Mouse (Mus musculus): ENCODE results near the gene Mecom. TPM values are rescaled to one million over a fixed set of nuclear protein-coding genes. Genes with fewer than 3 reads are reported as not detected.
A peak's percentile ranks its signal among the peaks of the same experiment; 100 is the strongest.

Gene Mecom
- polyA plus RNA-seq, 1 experiment from 2014 or later = 17.6 TPM

GRCm38 (mm10) chr3:30483006-30483684 lies 64.7 kb downstream of the Mecom start:
- Histone ChIP-seq H3K4me3 (ENCODE audit: low read depth, low read length) (no peak overlapping the region), H3K9ac (ENCODE audit: low read length) (no peak overlapping the region), H3K4me2 (ENCODE audit: low read length) (no peak overlapping the region), H3K27ac (ENCODE audit: low read depth) (no peak overlapping the region), H3K9me3 (ENCODE audit: control insufficient read depth, low read length) (no peaks in the 10 kb centered on the region), H3K27me3 (replicated peaks; ENCODE audit: control insufficient read depth, insufficient read depth, low read length) (no peaks in the 10 kb centered on the region), H3K4me1 (replicated peaks; ENCODE audit: control insufficient read depth, insufficient read depth, low read length) (peaks cover 4% of the 10 kb centered on the region; the same call in 1 of the 2 replicates), H3K36me3 (ENCODE audit: control insufficient read depth, insufficient read depth, low read length) (no peaks in the 10 kb centered on the region)
- WGBS = 41% methylated on average over 5 of the region's 5 CpGs
- DNase-seq (ENCODE audit: low spot score) (no peak), ATAC-seq (replicated peaks; ENCODE audit: low FRiP score, low TSS enrichment, low read depth) (no peak)

- H3K36me3 ChIP-seq (ENCODE audit: control insufficient read depth, insufficient read depth, low read length) = no peaks in the 10 kb centered on the region
- no peaks in the 10 kb centered on the region for H3K9me3 ChIP-seq (ENCODE audit: control insufficient read depth, low read length)
- no peak overlapping the region for H3K4me3 ChIP-seq (ENCODE audit: low read depth, low read length)
- H3K9ac ChIP-seq (ENCODE audit: low read length) = no peak overlapping the region
- ATAC-seq (replicated peaks; ENCODE audit: low FRiP score, low TSS enrichment, low read depth) (peak; percentile 81), DNase-seq (ENCODE audit: low spot score) (no peak)
- H3K4me1 ChIP-seq (replicated peaks; ENCODE audit: control insufficient read depth, insufficient read depth, low read length) = peaks cover 4% of the 10 kb centered on the region; the same call in 1 of the 2 replicates
- WGBS = 44% methylated on average over 10 of the region's 10 CpGs
- no peak overlapping the region for H3K27ac ChIP-seq (ENCODE audit: low read depth)
- no peak overlapping the region for H3K4me2 ChIP-seq (ENCODE audit: low read length)
- no peaks in the 10 kb centered on the region for H3K27me3 ChIP-seq (replicated peaks; ENCODE audit: control insufficient read depth, insufficient read depth, low read length)
Measured at GRCm38 (mm10) chr3:30481682-30482081, 66.1 kb downstream of the Mecom start.

- H3K36me3 ChIP-seq (ENCODE audit: control insufficient read depth, insufficient read depth, low read length) = no peaks in the 10 kb centered on the region
- no peak overlapping the region for H3K9ac ChIP-seq (ENCODE audit: low read length)
- H3K4me2 ChIP-seq (ENCODE audit: low read length) = no peak overlapping the region
- WGBS = 53% methylated on average over 6 of the region's 6 CpGs
- no peaks in the 10 kb centered on the region for H3K9me3 ChIP-seq (ENCODE audit: control insufficient read depth, low read length)
- ATAC-seq (replicated peaks; ENCODE audit: low FRiP score, low TSS enrichment, low read depth) (no peak), DNase-seq (ENCODE audit: low spot score) (no peak)
- no peaks in the 10 kb centered on the region for H3K27me3 ChIP-seq (replicated peaks; ENCODE audit: control insufficient read depth, insufficient read depth, low read length)
- no peak overlapping the region for H3K4me3 ChIP-seq (ENCODE audit: low read depth, low read length)
- H3K27ac ChIP-seq (ENCODE audit: low read depth) = no peak overlapping the region
- H3K4me1 ChIP-seq (replicated peaks; ENCODE audit: control insufficient read depth, insufficient read depth, low read length) = peaks cover 4% of the 10 kb centered on the region; the same call in 1 of the 2 replicates
Measured at GRCm38 (mm10) chr3:30480551-30480950, 67.3 kb downstream of the Mecom start.

- H3K4me1 ChIP-seq (replicated peaks; ENCODE audit: control insufficient read depth, insufficient read depth, low read length) = no peaks in the 10 kb centered on the region
- H3K9ac ChIP-seq (ENCODE audit: low read length) = no peak overlapping the region
- no peak overlapping the region for H3K4me3 ChIP-seq (ENCODE audit: low read depth, low read length)
- WGBS = 43% methylated on average over 6 of the region's 6 CpGs
- DNase-seq (ENCODE audit: low spot score) = no peak
- H3K36me3 ChIP-seq (ENCODE audit: control insufficient read depth, insufficient read depth, low read length) = no peaks in the 10 kb centered on the region
- no peak overlapping the region for H3K4me2 ChIP-seq (ENCODE audit: low read length)
- H3K9me3 ChIP-seq (ENCODE audit: control insufficient read depth, low read length) = no peaks in the 10 kb centered on the region
- no peak for ATAC-seq (replicated peaks; ENCODE audit: low FRiP score, low TSS enrichment, low read depth)
- H3K27me3 ChIP-seq (replicated peaks; ENCODE audit: control insufficient read depth, insufficient read depth, low read length) = 0 out of 2 replicates have a peak, but pooled peaks cover 2% of the 10 kb centered on the region
- H3K27ac ChIP-seq (ENCODE audit: low read depth) = no peak overlapping the region
Measured at GRCm38 (mm10) chr3:30478252-30478651, 69.6 kb downstream of the Mecom start.

GRCm38 (mm10) chr3:30477008-30477407 lies 70.8 kb downstream of the Mecom start:
- no peak for DNase-seq (ENCODE audit: low spot score)
- 66% methylated on average over 5 of the region's 5 CpGs for WGBS

GRCm38 (mm10) chr3:30475591-30475990 lies 72.2 kb downstream of the Mecom start:
- no peak overlapping the region for H3K4me2 ChIP-seq (ENCODE audit: low read length)
- DNase-seq (ENCODE audit: low spot score) (no peak), ATAC-seq (replicated peaks; ENCODE audit: low FRiP score, low TSS enrichment, low read depth) (no peak)
- 30% methylated on average over 6 of the region's 6 CpGs for WGBS
- no peak overlapping the region for H3K27ac ChIP-seq (ENCODE audit: low read depth)
- no peak overlapping the region for H3K9ac ChIP-seq (ENCODE audit: low read length)
- 0 out of 2 replicates have a peak, but pooled peaks cover 6% of the 10 kb centered on the region for H3K27me3 ChIP-seq (replicated peaks; ENCODE audit: control insufficient read depth, insufficient read depth, low read length)
- H3K4me1 ChIP-seq (replicated peaks; ENCODE audit: control insufficient read depth, insufficient read depth, low read length) = no peaks in the 10 kb centered on the region
- H3K9me3 ChIP-seq (ENCODE audit: control insufficient read depth, low read length) = no peaks in the 10 kb centered on the region
- H3K4me3 ChIP-seq (ENCODE audit: low read depth, low read length) = no peak overlapping the region
- H3K36me3 ChIP-seq (ENCODE audit: control insufficient read depth, insufficient read depth, low read length) = no peaks in the 10 kb centered on the region

More at GRCm38 (mm10) chr3:30477008-30477407, 70.8 kb downstream of the Mecom start:
- Histone ChIP-seq H3K9me3 (ENCODE audit: control insufficient read depth, low read length) (no peaks in the 10 kb centered on the region), H3K4me3 (ENCODE audit: low read depth, low read length) (no peak overlapping the region), H3K4me1 (replicated peaks; ENCODE audit: control insufficient read depth, insufficient read depth, low read length) (no peaks in the 10 kb centered on the region), H3K27ac (ENCODE audit: low read depth) (no peak overlapping the region), H3K36me3 (ENCODE audit: control insufficient read depth, insufficient read depth, low read length) (no peaks in the 10 kb centered on the region), H3K4me2 (ENCODE audit: low read length) (no peak overlapping the region), H3K27me3 (replicated peaks; ENCODE audit: control insufficient read depth, insufficient read depth, low read length) (0 out of 2 replicates have a peak, but pooled peaks cover 6% of the 10 kb centered on the region), H3K9ac (ENCODE audit: low read length) (no peak overlapping the region)
- ATAC-seq (replicated peaks; ENCODE audit: low FRiP score, low TSS enrichment, low read depth) = no peak

- no peak for ATAC-seq (replicated peaks; ENCODE audit: low FRiP score, low TSS enrichment, low read depth)
- WGBS = 73% methylated on average over 7 of the region's 7 CpGs
- Histone ChIP-seq H3K4me3 (ENCODE audit: low read depth, low read length) (no peak overlapping the region), H3K4me2 (ENCODE audit: low read length) (no peak overlapping the region), H3K36me3 (ENCODE audit: control insufficient read depth, insufficient read depth, low read length) (no peaks in the 10 kb centered on the region), H3K27ac (ENCODE audit: low read depth) (no peak overlapping the region), H3K4me1 (replicated peaks; ENCODE audit: control insufficient read depth, insufficient read depth, low read length) (no peaks in the 10 kb centered on the region), H3K9me3 (ENCODE audit: control insufficient read depth, low read length) (no peaks in the 10 kb centered on the region), H3K27me3 (replicated peaks; ENCODE audit: control insufficient read depth, insufficient read depth, low read length) (0 out of 2 replicates have a peak, but pooled peaks cover 4% of the 10 kb centered on the region), H3K9ac (ENCODE audit: low read length) (no peak overlapping the region)
- DNase-seq (ENCODE audit: low spot score) = no peak
Measured at GRCm38 (mm10) chr3:30468068-30468835, 79.6 kb downstream of the Mecom start.

- H3K36me3 ChIP-seq (ENCODE audit: control insufficient read depth, insufficient read depth, low read length) = no peaks in the 10 kb centered on the region
- no peak overlapping the region for H3K27ac ChIP-seq (ENCODE audit: low read depth)
- no peak for DNase-seq (ENCODE audit: low spot score)
- H3K27me3 ChIP-seq (replicated peaks; ENCODE audit: control insufficient read depth, insufficient read depth, low read length) = no peaks in the 10 kb centered on the region
- no peaks in the 10 kb centered on the region for H3K4me1 ChIP-seq (replicated peaks; ENCODE audit: control insufficient read depth, insufficient read depth, low read length)
- no peak for ATAC-seq (replicated peaks; ENCODE audit: low FRiP score, low TSS enrichment, low read depth)
- H3K4me2 ChIP-seq (ENCODE audit: low read length) = no peak overlapping the region
- H3K9me3 ChIP-seq (ENCODE audit: control insufficient read depth, low read length) = no peaks in the 10 kb centered on the region
- 70% methylated on average over 11 of the region's 11 CpGs for WGBS
- no peak overlapping the region for H3K4me3 ChIP-seq (ENCODE audit: low read depth, low read length)
- no peak overlapping the region for H3K9ac ChIP-seq (ENCODE audit: low read length)
Measured at GRCm38 (mm10) chr3:30466031-30466650, 81.7 kb downstream of the Mecom start.

All from intestine, embryonic 14.5 days (tissue).